Mouse (Mus musculus) heart, embryonic 15.5 days (tissue): ENCODE measurements around the gene Zfp512b. TPM values are rescaled to one million over a fixed set of nuclear protein-coding genes. Genes with fewer than 3 reads are reported as not detected.

ENCODE experiments used
- ATAC-seq: fragments of 200-750 bp; cut with Nextera tagmentation; replicated peaks from 2 replicates; pipeline ENCODE4 v1.8.0; 2017; ENCODE audit warnings: low read depth, moderate TSS enrichment; ENCODE audit not compliant: insufficient number of reproducible peaks, insufficient read depth, low FRiP score
- H3K27ac ChIP-seq: fragments of 300-500 bp; sonication (generic); 2 replicates; pipeline ENCODE4 v1.5.1; 2015; ENCODE audit warnings: mild to moderate bottlenecking, inconsistent platforms
- H3K27me3 ChIP-seq: fragments of 300-500 bp; sonication (generic); 2 replicates; pipeline ENCODE4 v1.6.1; 2015; ENCODE audit warnings: inconsistent platforms
- H3K36me3 ChIP-seq: fragments of 300-500 bp; sonication (generic); 2 replicates; pipeline ENCODE4 v1.6.1; 2015; ENCODE audit warnings: mild to moderate bottlenecking, inconsistent platforms
- H3K4me1 ChIP-seq: fragments of 300-500 bp; sonication (generic); replicated peaks from 2 replicates; pipeline ENCODE4 v1.6.1; 2015; ENCODE audit warnings: inconsistent platforms
- H3K4me2 ChIP-seq: fragments of 300-500 bp; sonication (generic); 2 replicates; pipeline ENCODE4 v1.6.1; 2015; ENCODE audit warnings: inconsistent platforms, mild to moderate bottlenecking, moderate library complexity
- H3K4me3 ChIP-seq: fragments of 300-500 bp; sonication (generic); 2 replicates; pipeline ENCODE4 v1.5.1; 2015; ENCODE audit warnings: mild to moderate bottlenecking, inconsistent platforms
- H3K9ac ChIP-seq: fragments of 300-500 bp; sonication (generic); 2 replicates; pipeline ENCODE4 v1.6.1; 2015; ENCODE audit warnings: mild to moderate bottlenecking, inconsistent platforms
- H3K9me3 ChIP-seq: fragments of 300-500 bp; sonication (generic); replicated peaks from 2 replicates; pipeline ENCODE4 v1.6.1; 2016; ENCODE audit warnings: inconsistent platforms
- WGBS: fragments of 180-500 bp; shearing (Covaris S2); methylation state at CpG from one replicate; pipeline ENCODE4 v1.1.7; 2015; ENCODE audit warnings: mixed read lengths; 5-methylcytosine and 5-hydroxymethylcytosine counted together
- polyA plus RNA-seq: library from polyadenylated mRNA; unstranded; fragments of >200 nt; fragmentation: Nextera tagmentation; extraction: Ambion mirVana; gene quantifications from 2 replicates; pipeline ENCODE4 v1.2.1, GENCODE M21; 2015

Gene Zfp512b
- polyA plus RNA-seq, result 23.1 and 35.8 TPM in 2 replicates

DNA sequence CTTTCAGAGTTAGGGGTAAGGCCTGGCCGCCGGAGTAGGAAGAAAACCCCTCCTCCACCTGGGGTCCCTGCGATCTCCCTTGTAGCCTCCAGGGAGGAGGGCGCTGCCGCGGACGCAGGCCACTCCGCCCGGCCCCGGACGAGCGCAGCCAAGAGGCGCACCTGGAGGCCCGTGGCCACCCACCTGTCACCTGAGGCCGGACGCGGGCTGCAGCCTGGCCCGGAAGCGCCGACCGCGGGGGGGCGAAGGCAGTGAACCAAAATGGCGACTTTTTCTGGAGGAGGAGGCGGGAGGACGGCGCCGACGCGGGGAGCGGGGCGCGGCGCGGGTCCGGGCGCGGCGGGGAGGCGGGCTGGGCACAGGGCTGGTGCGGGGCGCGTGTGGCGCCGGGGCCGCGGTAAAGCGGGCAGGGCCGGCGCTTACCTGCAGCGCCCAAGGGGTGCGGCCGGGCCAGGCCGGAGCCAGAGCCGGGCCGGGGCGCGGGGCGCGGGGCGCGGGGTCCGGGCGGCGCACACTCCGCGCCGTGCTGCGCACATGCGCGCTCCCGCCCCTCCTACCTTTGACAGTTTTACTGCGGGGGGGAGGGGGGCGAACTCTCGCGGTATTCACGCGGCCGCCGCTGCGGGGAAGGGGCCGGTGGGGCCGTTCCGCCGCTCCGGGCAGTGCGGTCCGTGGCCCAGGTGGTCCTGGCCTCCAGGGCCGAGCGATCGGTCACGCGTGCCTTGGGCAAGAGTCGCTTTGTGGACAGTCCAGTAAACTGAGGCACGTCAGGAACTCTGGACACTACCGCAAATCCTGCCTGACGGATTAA is at the start of gene Zfp512b:
TSS of gene Zfp512b (minus strand) at position 573 of the 811 bp plus-strand sequence.
- Histone ChIP-seq H3K4me2 (peak within 1 kb of the TSS; percentile 78), H3K27me3 (no peaks in the 10 kb centered on the region), H3K9ac (peak within 1 kb of the TSS; percentile 88), H3K9me3 (no peaks in the 10 kb centered on the region), H3K27ac (peak within 1 kb of the TSS; percentile 82), H3K4me3 (peak within 1 kb of the TSS; percentile 91), H3K4me1 (peaks cover 13% of the 10 kb centered on the region), H3K36me3 (peaks cover 30% of the 10 kb centered on the region)
- under 1% methylated on average over 68 of the region's 97 CpGs for WGBS
- ATAC-seq, result peak; percentile 79

DNA sequence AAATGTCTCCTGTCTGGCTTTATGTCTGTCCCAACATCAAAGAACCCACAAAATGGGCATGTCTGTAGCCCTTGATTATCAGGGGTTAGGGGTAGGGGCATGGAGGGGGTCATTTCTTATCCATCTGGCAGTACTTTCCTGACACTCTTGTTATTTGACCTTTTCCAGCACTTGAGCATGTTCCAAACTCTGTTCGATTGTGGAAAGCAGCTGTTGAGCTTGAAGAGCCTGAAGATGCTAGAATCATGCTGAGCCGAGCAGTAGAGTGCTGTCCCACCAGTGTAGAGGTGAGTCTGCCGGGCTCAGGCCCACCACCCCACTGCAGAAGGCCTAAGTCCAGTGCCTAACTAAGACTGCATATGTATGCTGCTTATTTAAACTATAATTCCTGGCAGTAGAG is 43.3 kb upstream of the Zfp512b start:
- H3K36me3 ChIP-seq, result peaks cover 75% of the 10 kb centered on the region

DNA sequence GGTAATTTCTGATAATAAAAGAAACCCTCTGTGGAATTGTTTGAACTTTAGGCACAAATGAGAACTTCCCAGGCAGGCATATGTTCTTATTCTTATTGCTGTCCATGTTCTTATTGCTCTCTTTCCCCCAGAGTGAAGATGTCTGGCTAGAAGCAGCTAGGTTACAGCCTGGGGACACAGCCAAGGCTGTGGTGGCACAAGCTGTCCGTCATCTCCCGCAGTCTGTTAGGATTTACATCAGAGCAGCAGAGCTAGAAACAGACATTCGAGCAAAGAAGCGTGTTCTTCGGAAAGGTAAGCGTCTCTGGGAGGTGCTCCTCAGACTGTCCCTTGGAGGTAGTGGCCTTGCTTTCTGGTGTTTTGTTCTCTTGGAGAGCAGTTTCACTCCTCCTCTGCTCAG is 40.0 kb upstream of the Zfp512b start:
- no peaks in the 10 kb centered on the region for H3K27me3 ChIP-seq
- no peak overlapping the region for H3K4me2 ChIP-seq
- H3K9me3 ChIP-seq, result no peaks in the 10 kb centered on the region
- H3K27ac ChIP-seq, result no peak overlapping the region
- H3K36me3 ChIP-seq, result peaks cover 58% of the 10 kb centered on the region
- ATAC-seq, result no peak
- WGBS, result 92% methylated on average over 6 of the region's 6 CpGs
- no peaks in the 10 kb centered on the region for H3K4me1 ChIP-seq
- H3K9ac ChIP-seq, result no peak overlapping the region
- H3K4me3 ChIP-seq, result no peak overlapping the region

More for the DNA sequence above, 43.3 kb upstream of the Zfp512b start:
- 88% methylated on average over 3 of the region's 3 CpGs for WGBS
- no peak overlapping the region for H3K4me3 ChIP-seq
- ATAC-seq, result no peak
- no peak overlapping the region for H3K4me2 ChIP-seq
- no peak overlapping the region for H3K27ac ChIP-seq
- H3K9ac ChIP-seq, result no peak overlapping the region
- H3K4me1 ChIP-seq, result no peaks in the 10 kb centered on the region
- no peaks in the 10 kb centered on the region for H3K9me3 ChIP-seq
- H3K27me3 ChIP-seq, result no peaks in the 10 kb centered on the region

DNA sequence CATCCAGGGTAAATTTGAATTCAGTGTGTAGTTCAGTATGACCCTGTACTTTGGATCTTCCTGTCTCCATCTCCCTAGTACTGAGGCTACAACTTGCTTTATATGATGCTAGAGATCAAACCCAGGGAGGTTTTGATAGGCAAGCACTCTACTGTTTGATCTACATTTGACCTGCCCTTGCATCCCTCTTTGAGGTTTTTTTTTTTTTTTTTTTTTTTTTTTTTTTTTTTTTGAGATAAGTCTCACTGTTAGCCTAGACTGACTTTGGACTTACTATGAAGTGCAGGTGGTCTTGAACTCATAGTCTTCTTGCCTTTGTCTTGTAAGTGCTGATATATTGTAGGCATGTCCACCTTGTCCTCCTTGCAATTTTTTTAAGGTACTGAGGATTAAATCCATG is 35.9 kb upstream of the Zfp512b start:
- peaks cover 29% of the 10 kb centered on the region for H3K36me3 ChIP-seq

DNA sequence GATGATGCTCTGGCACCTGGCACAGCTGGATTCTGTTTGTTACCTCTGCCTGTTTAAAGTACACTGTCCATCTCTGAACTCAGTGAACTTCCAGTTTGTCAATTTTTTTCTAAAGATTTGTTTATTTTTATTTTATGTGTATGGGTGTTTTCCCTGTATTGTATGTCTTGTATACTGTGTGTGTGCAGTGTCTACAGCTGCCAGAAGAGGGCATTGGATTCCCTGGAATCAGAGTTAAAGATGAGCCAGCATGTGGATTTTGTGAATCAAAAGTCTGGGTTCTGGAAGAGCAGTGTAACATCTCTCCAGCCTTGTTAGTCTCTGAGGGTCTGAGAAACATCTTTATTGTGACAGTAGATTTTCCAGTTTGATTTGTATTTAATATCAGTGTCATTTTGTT is 30.8 kb upstream of the Zfp512b start:
- Histone ChIP-seq H3K9me3 (no peaks in the 10 kb centered on the region), H3K4me3 (no peak overlapping the region), H3K27me3 (no peaks in the 10 kb centered on the region), H3K4me2 (no peak overlapping the region), H3K9ac (no peak overlapping the region), H3K36me3 (peaks cover 38% of the 10 kb centered on the region), H3K4me1 (no peaks in the 10 kb centered on the region), H3K27ac (no peak overlapping the region)
- no peak for ATAC-seq

More for the DNA sequence above, 35.9 kb upstream of the Zfp512b start:
- Histone ChIP-seq H3K9ac (no peak overlapping the region), H3K27me3 (no peaks in the 10 kb centered on the region), H3K27ac (no peak overlapping the region), H3K4me3 (no peak overlapping the region), H3K4me1 (no peaks in the 10 kb centered on the region), H3K4me2 (no peak overlapping the region), H3K9me3 (no peaks in the 10 kb centered on the region)
- no peak for ATAC-seq

DNA sequence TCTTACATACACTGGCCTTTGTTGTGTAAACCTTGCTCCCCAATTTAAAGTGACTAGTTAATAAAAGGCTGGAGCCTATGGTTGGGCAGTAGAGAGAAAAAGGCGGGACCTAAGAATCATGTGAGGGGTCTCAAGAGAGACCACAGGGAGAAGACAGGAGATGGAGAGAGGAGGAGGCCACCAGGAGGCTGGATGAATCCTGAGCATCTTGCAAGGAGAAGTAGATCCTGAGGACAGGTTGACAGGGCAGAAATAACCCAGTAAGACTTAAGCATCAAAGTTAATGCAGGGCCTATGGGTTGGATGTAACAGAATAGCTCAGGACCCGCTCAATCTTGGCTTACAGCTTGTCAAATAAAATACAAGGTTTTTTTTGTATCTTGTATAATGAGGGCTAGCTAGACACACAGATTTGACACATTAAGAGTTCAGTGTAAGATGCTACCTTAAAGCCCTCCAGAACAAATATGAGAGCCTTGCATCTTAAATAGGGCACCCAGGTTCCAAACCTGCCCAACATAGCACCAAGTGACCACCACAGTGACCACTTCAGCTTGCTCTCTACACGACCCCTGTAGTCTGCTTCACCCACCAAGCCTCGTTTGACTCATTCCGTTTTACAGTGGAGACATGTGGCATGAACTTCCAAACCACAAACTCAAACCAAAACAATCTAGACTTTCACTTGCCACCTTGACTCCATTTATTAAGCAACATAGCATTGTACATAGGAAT is 26.3 kb upstream of the Zfp512b start:
- peaks cover 41% of the 10 kb centered on the region for H3K36me3 ChIP-seq
- WGBS, result 85% methylated on average over 5 of the region's 5 CpGs

DNA sequence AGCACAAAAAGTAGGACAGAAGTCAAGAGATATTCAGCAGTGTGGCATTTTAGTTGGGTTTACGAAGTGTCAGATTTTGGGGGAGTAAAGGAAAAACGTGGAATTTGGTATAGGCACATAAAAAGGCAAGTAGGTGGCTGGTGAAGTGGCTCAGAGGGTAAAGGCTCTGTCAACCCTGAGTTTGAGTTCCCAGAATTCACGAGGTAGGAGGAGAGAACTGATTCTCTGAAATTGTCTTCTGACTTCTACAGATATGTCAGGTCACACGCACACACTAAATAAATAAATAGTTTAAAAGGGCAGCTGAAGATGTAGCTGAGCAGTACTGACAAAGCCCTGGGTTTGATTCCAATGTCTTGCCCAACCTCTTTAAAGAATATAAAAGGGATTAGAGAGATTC is 9.8 kb upstream of the Zfp512b start:
- no peaks in the 10 kb centered on the region for H3K27me3 ChIP-seq
- H3K36me3 ChIP-seq, result no peaks in the 10 kb centered on the region
- H3K27ac ChIP-seq, result no peak overlapping the region
- no peak for ATAC-seq
- H3K4me3 ChIP-seq, result peak overlapping the region; percentile 66
- H3K4me1 ChIP-seq, result peaks cover 33% of the 10 kb centered on the region
- H3K9ac ChIP-seq, result no peak overlapping the region
- WGBS, result 67% methylated on average over 4 of the region's 4 CpGs
- H3K9me3 ChIP-seq, result no peaks in the 10 kb centered on the region
- H3K4me2 ChIP-seq, result peak overlapping the region; percentile 72

More for the DNA sequence above, 26.3 kb upstream of the Zfp512b start:
- H3K27ac ChIP-seq, result no peak overlapping the region
- no peaks in the 10 kb centered on the region for H3K4me1 ChIP-seq
- no peak overlapping the region for H3K4me2 ChIP-seq
- no peak overlapping the region for H3K9ac ChIP-seq
- no peak for ATAC-seq
- no peaks in the 10 kb centered on the region for H3K9me3 ChIP-seq
- H3K27me3 ChIP-seq, result no peaks in the 10 kb centered on the region
- H3K4me3 ChIP-seq, result no peak overlapping the region

DNA sequence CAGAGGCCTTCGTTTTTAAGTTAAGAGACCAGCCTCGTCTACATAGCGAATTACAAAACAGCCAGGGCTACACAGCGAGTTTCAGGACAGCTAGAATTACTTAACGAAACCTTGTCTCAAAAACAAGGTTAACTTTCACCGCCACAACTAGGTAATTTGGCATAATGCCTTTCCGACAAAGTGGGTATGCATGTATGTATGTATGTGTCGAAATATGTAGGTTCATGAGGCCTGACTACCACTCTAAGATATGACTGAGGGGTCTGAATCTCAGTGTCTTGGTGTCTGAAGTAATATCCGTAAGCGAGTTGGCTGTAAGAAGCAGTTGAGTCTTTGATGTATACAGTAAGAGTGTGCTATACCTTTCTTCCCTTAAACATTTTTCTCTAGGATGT is 9.1 kb upstream of the Zfp512b start:
- ATAC-seq, result no peak
- Histone ChIP-seq H3K27ac (peak overlapping the region; percentile 79; the same call in 1 of the 2 replicates), H3K36me3 (no peaks in the 10 kb centered on the region), H3K9me3 (no peaks in the 10 kb centered on the region), H3K9ac (peak overlapping the region; percentile 77), H3K4me1 (peaks cover 33% of the 10 kb centered on the region), H3K4me3 (peak overlapping the region; percentile 66), H3K4me2 (peak overlapping the region; percentile 72), H3K27me3 (no peaks in the 10 kb centered on the region)
- 26% methylated on average over 10 of the region's 10 CpGs for WGBS

DNA sequence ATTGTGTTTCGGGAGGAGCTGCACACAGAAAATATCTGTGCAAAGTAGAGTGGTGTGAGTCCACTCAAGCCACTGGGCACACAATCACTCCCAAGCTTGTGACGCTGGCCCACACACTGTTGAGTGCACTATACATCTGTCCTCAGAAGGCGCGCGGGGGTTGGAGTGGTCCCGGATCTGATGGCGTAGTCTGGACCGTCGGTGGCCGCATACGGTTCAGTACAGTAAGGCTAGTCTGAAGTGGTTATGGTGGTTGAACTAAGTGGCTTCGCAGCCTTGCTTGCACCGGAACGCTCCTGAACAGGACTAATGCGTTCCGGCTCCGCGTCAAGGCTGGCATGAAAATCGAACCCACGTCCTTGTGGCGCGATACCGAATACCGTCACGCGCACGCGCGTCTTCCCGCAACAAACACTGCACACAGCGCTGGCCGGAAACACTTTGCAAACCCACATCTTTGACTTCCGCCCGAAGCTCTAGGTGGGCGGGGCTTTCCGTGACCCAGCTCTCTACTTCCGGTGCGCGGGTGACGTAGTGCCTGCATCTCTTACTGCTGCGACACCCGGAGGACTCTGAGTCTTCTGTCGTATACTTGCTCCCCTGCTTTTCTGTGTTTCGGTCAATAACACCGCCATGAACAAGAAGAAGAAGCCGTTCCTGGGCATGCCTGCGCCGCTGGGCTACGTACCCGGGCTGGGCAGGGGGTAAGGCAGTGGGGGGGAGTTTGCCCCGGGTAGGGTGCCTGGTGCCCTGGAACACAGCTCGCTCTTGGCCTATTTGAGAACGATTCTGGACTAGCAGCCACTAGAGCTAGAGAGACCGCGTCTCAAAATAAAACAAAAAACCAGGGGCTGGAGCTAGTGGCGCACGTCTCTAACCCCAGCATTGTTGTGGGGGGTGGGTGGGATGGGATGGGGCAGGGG is 8.5 kb upstream of the Zfp512b start:
- Histone ChIP-seq H3K4me1 (peaks cover 33% of the 10 kb centered on the region), H3K4me2 (peak overlapping the region; percentile 72), H3K27me3 (no peaks in the 10 kb centered on the region), H3K27ac (peak overlapping the region; percentile 79), H3K36me3 (no peaks in the 10 kb centered on the region), H3K4me3 (peak overlapping the region; percentile 66), H3K9me3 (no peaks in the 10 kb centered on the region), H3K9ac (peak overlapping the region; percentile 77)
- peak; percentile 84 for ATAC-seq
- under 1% methylated on average over 57 of the region's 57 CpGs for WGBS

DNA sequence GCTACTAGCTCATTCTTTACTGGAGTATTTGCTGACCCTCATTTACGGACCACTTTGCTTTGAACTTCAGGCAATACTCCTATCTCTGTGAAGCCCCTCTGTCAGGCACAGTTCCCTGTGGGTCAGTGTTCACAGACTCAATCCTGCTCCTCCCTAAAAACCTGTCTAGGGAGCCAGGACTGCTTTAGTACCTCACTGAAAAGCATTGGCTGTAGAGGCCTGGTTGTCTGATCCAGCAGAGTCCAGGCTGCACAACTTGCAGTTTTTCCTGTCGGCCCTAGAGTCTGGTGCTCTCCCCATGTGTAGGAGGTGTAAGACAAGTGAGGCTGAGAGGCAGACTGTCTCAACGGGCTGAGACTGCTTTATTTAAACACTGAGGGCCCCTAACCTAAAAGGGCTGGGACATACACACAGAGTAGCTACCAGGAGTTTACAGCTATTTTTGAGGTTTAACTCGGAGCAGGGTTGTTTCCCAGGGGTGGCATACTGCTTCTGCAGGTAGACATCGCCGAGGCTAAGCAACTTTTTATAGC is 7.7 kb upstream of the Zfp512b start:
- WGBS, result 59% methylated on average over 6 of the region's 6 CpGs

More for the DNA sequence above, 7.7 kb upstream of the Zfp512b start:
- peak overlapping the region; percentile 66 for H3K4me3 ChIP-seq
- peak overlapping the region; percentile 72 for H3K4me2 ChIP-seq
- no peaks in the 10 kb centered on the region for H3K9me3 ChIP-seq
- H3K4me1 ChIP-seq, result peaks cover 33% of the 10 kb centered on the region
- H3K27ac ChIP-seq, result no peak overlapping the region
- H3K36me3 ChIP-seq, result no peaks in the 10 kb centered on the region
- no peaks in the 10 kb centered on the region for H3K27me3 ChIP-seq
- peak overlapping the region; percentile 77; the same call in 1 of the 2 replicates for H3K9ac ChIP-seq
- ATAC-seq, result no peak
